Mouse (Mus musculus): ENCODE data around the gene Kansl1. TPM values are rescaled to one million over a fixed set of nuclear protein-coding genes. Genes with fewer than 3 reads are reported as not detected.

Gene Kansl1
- polyA plus RNA-seq, 1 experiment from 2014 or later, result 31.7 TPM

GRCm38 (mm10) chr11:104295656-104296055 lies 173.0 kb downstream of the Kansl1 start:
- Histone ChIP-seq H3K27ac (ENCODE audit: low read depth, low read length) (no peak overlapping the region), H3K4me1 (ENCODE audit: control insufficient read depth, insufficient read depth, low read length) (no peaks in the 10 kb centered on the region), H3K4me2 (no peak overlapping the region), H3K9me3 (ENCODE audit: control insufficient read depth, low read length) (no peaks in the 10 kb centered on the region), H3K36me3 (ENCODE audit: control insufficient read depth, insufficient read depth, low read length) (no peaks in the 10 kb centered on the region), H3K4me3 (ENCODE audit: low read depth, low read length) (no peak overlapping the region), H3K9ac (ENCODE audit: low read length) (no peak overlapping the region), H3K27me3 (ENCODE audit: control insufficient read depth, insufficient read depth, low read length) (no peaks in the 10 kb centered on the region; the same call in 1 of the 2 replicates)
- 53% methylated on average over 6 of the region's 6 CpGs for whole genome bisulfite sequencing
- ATAC-seq (ENCODE audit: low FRiP score) (no peak), DNase-seq (ENCODE audit: low spot score, missing footprints) (no peak)

GRCm38 (mm10) chr11:104295145-104295544 lies 173.5 kb downstream of the Kansl1 start:
- H3K9me3 ChIP-seq (ENCODE audit: control insufficient read depth, low read length), result no peaks in the 10 kb centered on the region
- H3K4me3 ChIP-seq (ENCODE audit: low read depth, low read length), result no peak overlapping the region
- H3K27me3 ChIP-seq (ENCODE audit: control insufficient read depth, insufficient read depth, low read length), result no peaks in the 10 kb centered on the region; the same call in 1 of the 2 replicates
- H3K36me3 ChIP-seq (ENCODE audit: control insufficient read depth, insufficient read depth, low read length), result no peaks in the 10 kb centered on the region
- H3K9ac ChIP-seq (ENCODE audit: low read length), result no peak overlapping the region
- WGBS, result 53% methylated on average over 5 of the region's 5 CpGs
- no peaks in the 10 kb centered on the region for H3K4me1 ChIP-seq (ENCODE audit: control insufficient read depth, insufficient read depth, low read length)
- no peak overlapping the region for H3K4me2 ChIP-seq
- no peak overlapping the region for H3K27ac ChIP-seq (ENCODE audit: low read depth, low read length)
- DNase-seq (ENCODE audit: low spot score, missing footprints) (no peak), ATAC-seq (ENCODE audit: low FRiP score) (no peak)

- Histone ChIP-seq H3K9ac (ENCODE audit: low read length) (no peak overlapping the region), H3K27ac (ENCODE audit: low read depth, low read length) (no peak overlapping the region), H3K4me3 (ENCODE audit: low read depth, low read length) (no peak overlapping the region), H3K9me3 (ENCODE audit: control insufficient read depth, low read length) (no peaks in the 10 kb centered on the region), H3K4me2 (no peak overlapping the region), H3K4me1 (ENCODE audit: control insufficient read depth, insufficient read depth, low read length) (peaks cover 10% of the 10 kb centered on the region), H3K36me3 (ENCODE audit: control insufficient read depth, insufficient read depth, low read length) (no peaks in the 10 kb centered on the region), H3K27me3 (ENCODE audit: control insufficient read depth, insufficient read depth, low read length) (no peaks in the 10 kb centered on the region; the same call in 1 of the 2 replicates)
- ATAC-seq (ENCODE audit: low FRiP score), result no peak
- no peak for DNase-seq (ENCODE audit: low spot score, missing footprints)
- WGBS, result 88% methylated on average over 9 of the region's 9 CpGs
Observed at GRCm38 (mm10) chr11:104293241-104293640, 175.4 kb downstream of the Kansl1 start.

- WGBS, result 89% methylated on average over 7 of the region's 7 CpGs
- Histone ChIP-seq H3K36me3 (ENCODE audit: control insufficient read depth, insufficient read depth, low read length) (no peaks in the 10 kb centered on the region), H3K27me3 (ENCODE audit: control insufficient read depth, insufficient read depth, low read length) (no peaks in the 10 kb centered on the region; the same call in 1 of the 2 replicates), H3K4me3 (ENCODE audit: low read depth, low read length) (no peak overlapping the region), H3K27ac (ENCODE audit: low read depth, low read length) (no peak overlapping the region), H3K4me2 (no peak overlapping the region), H3K9me3 (ENCODE audit: control insufficient read depth, low read length) (no peaks in the 10 kb centered on the region), H3K4me1 (ENCODE audit: control insufficient read depth, insufficient read depth, low read length) (peaks cover 10% of the 10 kb centered on the region), H3K9ac (ENCODE audit: low read length) (no peak overlapping the region)
- ATAC-seq (ENCODE audit: low FRiP score), result no peak
- DNase-seq (ENCODE audit: low spot score, missing footprints), result no peak
Observed at GRCm38 (mm10) chr11:104292443-104293220, 176.0 kb downstream of the Kansl1 start.

GRCm38 (mm10) chr11:104289199-104290031 lies 179.2 kb downstream of the Kansl1 start:
- 14% methylated on average over 13 of the region's 13 CpGs for WGBS
- Histone ChIP-seq H3K4me2 (no peak overlapping the region; the same call in 1 of the 2 replicates), H3K4me1 (ENCODE audit: control insufficient read depth, insufficient read depth, low read length) (peaks cover 10% of the 10 kb centered on the region), H3K36me3 (ENCODE audit: control insufficient read depth, insufficient read depth, low read length) (no peaks in the 10 kb centered on the region), H3K9ac (ENCODE audit: low read length) (peak overlapping the region; percentile 59), H3K4me3 (ENCODE audit: low read depth, low read length) (no peak overlapping the region), H3K27ac (ENCODE audit: low read depth, low read length) (peak overlapping the region; percentile 76), H3K9me3 (ENCODE audit: control insufficient read depth, low read length) (no peaks in the 10 kb centered on the region), H3K27me3 (ENCODE audit: control insufficient read depth, insufficient read depth, low read length) (no peaks in the 10 kb centered on the region)
- peak; percentile 83 for ATAC-seq (ENCODE audit: low FRiP score)
- DNase-seq (ENCODE audit: low spot score, missing footprints), result peak; percentile 96

- no peak overlapping the region for H3K4me2 ChIP-seq
- no peaks in the 10 kb centered on the region for H3K9me3 ChIP-seq (ENCODE audit: control insufficient read depth, low read length)
- H3K4me3 ChIP-seq (ENCODE audit: low read depth, low read length), result no peak overlapping the region
- 50% methylated on average over 6 of the region's 6 CpGs for WGBS
- DNase-seq (ENCODE audit: low spot score, missing footprints), result no peak
- H3K9ac ChIP-seq (ENCODE audit: low read length), result no peak overlapping the region
- peaks cover 10% of the 10 kb centered on the region for H3K4me1 ChIP-seq (ENCODE audit: control insufficient read depth, insufficient read depth, low read length)
- H3K27ac ChIP-seq (ENCODE audit: low read depth, low read length), result peak overlapping the region; percentile 12; the same call in 1 of the 2 replicates
- ATAC-seq (ENCODE audit: low FRiP score), result peak; percentile 57; the same call in 1 of the 2 replicates
- no peaks in the 10 kb centered on the region for H3K36me3 ChIP-seq (ENCODE audit: control insufficient read depth, insufficient read depth, low read length)
- no peaks in the 10 kb centered on the region for H3K27me3 ChIP-seq (ENCODE audit: control insufficient read depth, insufficient read depth, low read length)
Observed at GRCm38 (mm10) chr11:104288835-104289198, 179.8 kb downstream of the Kansl1 start.

- no peak for DNase-seq (ENCODE audit: low spot score, missing footprints)
- H3K9ac ChIP-seq (ENCODE audit: low read length), result no peak overlapping the region
- no peak overlapping the region for H3K27ac ChIP-seq (ENCODE audit: low read depth, low read length)
- no peaks in the 10 kb centered on the region for H3K36me3 ChIP-seq (ENCODE audit: control insufficient read depth, insufficient read depth, low read length)
- H3K4me3 ChIP-seq (ENCODE audit: low read depth, low read length), result no peak overlapping the region
- 93% methylated on average over 18 of the region's 18 CpGs for WGBS
- H3K9me3 ChIP-seq (ENCODE audit: control insufficient read depth, low read length), result no peaks in the 10 kb centered on the region
- H3K4me2 ChIP-seq, result no peak overlapping the region
- no peak for ATAC-seq (ENCODE audit: low FRiP score)
- peaks cover 10% of the 10 kb centered on the region for H3K4me1 ChIP-seq (ENCODE audit: control insufficient read depth, insufficient read depth, low read length)
- H3K27me3 ChIP-seq (ENCODE audit: control insufficient read depth, insufficient read depth, low read length), result no peaks in the 10 kb centered on the region
Observed at GRCm38 (mm10) chr11:104287113-104287512, 181.5 kb downstream of the Kansl1 start.
